Mouse (Mus musculus): Measurements from ENCODE around the gene Ccm2l. TPM values are rescaled to one million over a fixed set of nuclear protein-coding genes. Genes with fewer than 3 reads are reported as not detected.

Gene Ccm2l
- polyA plus RNA-seq, 1 experiment from 2014 or later: not detected

DNA sequence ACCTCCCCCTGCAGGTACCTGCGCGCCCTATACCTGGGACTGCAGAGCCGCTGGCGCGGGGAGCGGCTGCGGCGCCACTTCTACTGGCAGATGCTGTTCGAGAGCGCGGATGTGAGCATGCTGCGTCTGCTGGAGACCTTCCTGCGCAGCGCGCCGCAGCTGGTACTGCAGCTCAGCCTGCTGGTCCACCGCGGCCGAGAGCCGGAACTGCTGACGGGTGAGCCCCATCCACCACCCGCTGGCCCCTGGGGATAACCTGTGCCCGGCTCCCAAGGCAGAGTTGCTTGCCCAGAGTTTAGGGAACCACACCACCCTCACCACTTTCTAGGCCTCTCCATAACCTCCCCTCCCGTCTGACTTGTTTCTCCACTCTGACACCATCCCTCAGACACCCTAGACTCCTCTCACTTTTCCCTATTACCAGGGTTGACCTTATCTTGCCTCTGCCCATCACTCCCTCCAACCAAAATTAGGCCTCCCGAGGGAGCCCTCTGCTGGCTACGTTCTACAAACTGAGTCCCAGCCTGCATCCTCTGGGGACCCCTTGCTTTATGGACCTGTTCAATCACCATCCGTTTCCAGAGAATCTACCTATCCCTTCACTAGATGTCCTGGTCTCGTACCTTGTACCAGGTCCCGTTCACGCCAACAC is 12.9 kb upstream of the Ccm2l start:
- peaks cover 20% of the 10 kb centered on the region for H3K27me3 ChIP-seq
- ChIA-PET POLR2A (no interaction called here), CTCF (no interaction called here)
- no peak for DNase-seq (ENCODE audit: low read depth, low spot score)
- no peak for ATAC-seq
- TF ChIP-seq CTCF (IDR thresholded peaks at IDR 0.05): no peak
- in situ Hi-C loops (cut with MboI; ENCODE audit: low pct_unique_long_range_greater_than_20kb): no loop called here

DNA sequence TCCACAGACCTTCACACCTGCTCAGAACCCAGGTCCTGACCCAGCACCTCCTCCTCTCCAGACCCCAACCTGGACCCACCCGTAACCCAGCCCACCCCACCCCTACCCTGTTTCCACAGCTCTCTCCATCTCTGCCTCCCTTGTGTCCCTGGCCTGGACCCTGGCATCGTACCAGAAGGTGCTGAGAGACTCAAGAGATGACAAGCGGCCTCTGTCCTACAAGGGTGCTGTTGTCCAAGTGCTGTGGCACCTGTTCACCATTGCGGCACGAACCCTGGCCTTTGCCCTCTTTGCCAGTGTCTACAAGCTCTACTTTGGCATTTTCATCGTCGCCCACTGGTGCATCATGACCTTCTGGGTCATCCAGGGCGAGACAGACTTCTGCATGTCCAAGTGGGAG is 11.9 kb upstream of the Ccm2l start:
- peaks cover 26% of the 10 kb centered on the region for H3K27me3 ChIP-seq

DNA sequence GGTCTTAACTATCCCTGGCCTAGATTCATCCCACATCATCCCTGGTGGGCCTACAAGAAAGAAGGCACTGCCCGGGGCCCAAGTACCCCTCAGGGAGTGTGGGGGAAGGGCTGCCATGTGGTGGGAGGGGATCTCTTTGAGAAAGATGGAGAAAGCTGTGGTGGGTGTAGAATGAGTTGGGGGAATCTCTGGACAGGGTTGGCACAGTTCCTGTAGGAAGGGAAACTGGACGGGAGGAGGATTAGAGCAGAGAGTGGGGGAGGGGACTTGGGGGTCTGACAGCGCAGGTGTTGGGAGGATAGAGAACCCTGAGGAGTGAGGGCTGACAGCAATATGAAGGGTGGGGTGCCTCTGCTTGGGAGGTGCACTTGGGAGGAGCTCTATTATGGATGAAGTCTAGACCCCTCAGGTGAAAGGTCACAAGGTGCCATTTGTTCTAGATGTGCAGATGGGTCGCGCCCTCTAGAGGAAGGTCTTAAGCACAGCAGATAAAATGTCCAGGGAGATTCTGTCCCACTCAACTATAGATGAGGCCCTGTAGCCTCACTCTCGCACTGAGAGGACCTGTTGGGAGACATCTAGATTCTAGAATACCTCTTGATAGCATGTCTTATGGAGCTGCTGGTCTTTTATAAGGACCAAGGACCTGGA is 10.4 kb upstream of the Ccm2l start:
- ChIA-PET CTCF (no interaction called here), POLR2A (no interaction called here)
- in situ Hi-C loops (cut with MboI; ENCODE audit: low pct_unique_long_range_greater_than_20kb): no loop called here
- H3K27me3 ChIP-seq: peaks cover 38% of the 10 kb centered on the region
- TF ChIP-seq CTCF (IDR thresholded peaks at IDR 0.05): no peak
- ATAC-seq (no peak), DNase-seq (ENCODE audit: low read depth, low spot score) (no peak)

More for the DNA sequence above, 11.9 kb upstream of the Ccm2l start:
- ChIA-PET POLR2A (no interaction called here), CTCF (interaction anchor here (1.2 kb wide), 1 partner anchor 17 kb away, joined by 3 read pairs; no protein-coding TSS in a partner anchor)
- no peak for ATAC-seq
- in situ Hi-C loops (cut with MboI; ENCODE audit: low pct_unique_long_range_greater_than_20kb): no loop called here
- no peak for TF ChIP-seq CTCF (IDR thresholded peaks at IDR 0.05)
- DNase-seq (ENCODE audit: low read depth, low spot score): no peak

DNA sequence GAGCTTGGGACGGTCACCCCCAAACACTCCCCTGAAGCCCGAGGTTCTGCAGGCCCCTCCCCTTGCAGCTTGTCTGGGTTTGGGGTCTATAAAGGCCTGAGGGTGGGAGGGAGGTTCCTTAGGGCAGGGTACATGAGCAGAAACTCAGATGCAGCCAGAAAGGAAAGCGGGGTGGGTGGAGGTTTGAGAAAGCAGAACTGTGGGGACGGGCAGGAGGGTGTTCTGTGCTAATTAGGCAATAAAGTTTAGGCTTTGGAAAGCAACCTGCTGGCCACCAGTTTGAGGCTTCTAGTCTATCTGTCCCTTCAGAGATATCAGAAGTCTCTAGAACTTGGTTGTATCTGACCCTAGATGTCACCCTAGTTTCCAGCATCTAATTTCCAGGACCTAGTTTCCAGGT is 7.4 kb upstream of the Ccm2l start:
- POLR2A ChIA-PET: no interaction called here
- peaks cover 43% of the 10 kb centered on the region for H3K27me3 ChIP-seq
- in situ Hi-C loops (cut with MboI; ENCODE audit: low pct_unique_long_range_greater_than_20kb): no loop called here
- no peak for TF ChIP-seq CTCF (IDR thresholded peaks at IDR 0.05)
- CTCF ChIA-PET: no interaction called here
- ATAC-seq (no peak), DNase-seq (ENCODE audit: low read depth, low spot score) (no peak)

DNA sequence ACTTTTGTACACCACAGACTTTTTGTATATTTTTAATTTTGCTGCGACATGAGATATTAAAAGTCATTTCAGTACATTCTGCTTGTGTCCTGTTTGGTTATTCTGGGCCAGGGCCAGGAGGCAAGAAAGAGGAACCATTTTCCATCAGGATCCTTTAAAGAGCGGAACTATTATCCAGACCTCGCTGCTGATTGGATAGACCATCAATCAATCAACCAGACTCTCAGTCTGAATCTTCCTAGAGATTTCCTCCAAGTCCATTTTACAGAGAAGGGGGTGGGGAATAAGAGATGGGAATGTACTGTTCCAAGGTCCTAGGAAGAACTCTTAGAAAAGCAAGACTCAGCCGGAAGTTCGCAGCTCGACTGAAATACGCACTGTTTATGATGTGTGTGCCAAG is 5.5 kb upstream of the Ccm2l start:
- in situ Hi-C loops (cut with MboI; ENCODE audit: low pct_unique_long_range_greater_than_20kb): no loop called here
- DNase-seq (ENCODE audit: low read depth, low spot score) (no peak), ATAC-seq (no peak)
- CTCF ChIA-PET: no interaction called here
- H3K27me3 ChIP-seq: peaks cover 41% of the 10 kb centered on the region
- POLR2A ChIA-PET: no interaction called here
- TF ChIP-seq CTCF (IDR thresholded peaks at IDR 0.05): no peak

DNA sequence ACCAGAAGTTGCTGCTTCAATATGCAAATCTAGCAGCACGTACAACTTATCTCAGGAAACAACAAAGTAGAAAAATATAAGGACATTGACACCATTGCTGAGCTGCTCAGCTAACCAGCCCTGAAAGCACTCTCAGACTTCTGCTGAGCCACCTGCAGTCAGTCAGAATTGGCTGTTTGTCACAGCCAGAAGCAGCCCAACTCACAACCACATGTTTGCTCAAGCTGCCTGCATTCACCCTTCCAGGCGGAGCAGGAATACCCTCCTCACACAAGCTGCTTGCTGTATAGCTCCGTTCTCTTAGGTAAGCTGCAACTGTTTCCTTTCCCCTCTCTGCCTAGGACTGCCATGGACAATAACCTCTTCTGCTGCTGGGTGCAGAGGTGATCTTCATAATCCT is 2.4 kb upstream of the Ccm2l start:
- peaks cover 57% of the 10 kb centered on the region for H3K27me3 ChIP-seq
- in situ Hi-C loops (cut with MboI; ENCODE audit: low pct_unique_long_range_greater_than_20kb): no loop called here
- no peak for ATAC-seq
- ChIA-PET POLR2A (no interaction called here), CTCF (interaction anchor here (0.8 to 1.8 kb wide), 2 partner anchors 12 to 79 kb away, joined by 3 to 5 read pairs; no protein-coding TSS in a partner anchor)
- DNase-seq (ENCODE audit: low read depth, low spot score): no peak
- no peak for TF ChIP-seq CTCF (IDR thresholded peaks at IDR 0.05)

DNA sequence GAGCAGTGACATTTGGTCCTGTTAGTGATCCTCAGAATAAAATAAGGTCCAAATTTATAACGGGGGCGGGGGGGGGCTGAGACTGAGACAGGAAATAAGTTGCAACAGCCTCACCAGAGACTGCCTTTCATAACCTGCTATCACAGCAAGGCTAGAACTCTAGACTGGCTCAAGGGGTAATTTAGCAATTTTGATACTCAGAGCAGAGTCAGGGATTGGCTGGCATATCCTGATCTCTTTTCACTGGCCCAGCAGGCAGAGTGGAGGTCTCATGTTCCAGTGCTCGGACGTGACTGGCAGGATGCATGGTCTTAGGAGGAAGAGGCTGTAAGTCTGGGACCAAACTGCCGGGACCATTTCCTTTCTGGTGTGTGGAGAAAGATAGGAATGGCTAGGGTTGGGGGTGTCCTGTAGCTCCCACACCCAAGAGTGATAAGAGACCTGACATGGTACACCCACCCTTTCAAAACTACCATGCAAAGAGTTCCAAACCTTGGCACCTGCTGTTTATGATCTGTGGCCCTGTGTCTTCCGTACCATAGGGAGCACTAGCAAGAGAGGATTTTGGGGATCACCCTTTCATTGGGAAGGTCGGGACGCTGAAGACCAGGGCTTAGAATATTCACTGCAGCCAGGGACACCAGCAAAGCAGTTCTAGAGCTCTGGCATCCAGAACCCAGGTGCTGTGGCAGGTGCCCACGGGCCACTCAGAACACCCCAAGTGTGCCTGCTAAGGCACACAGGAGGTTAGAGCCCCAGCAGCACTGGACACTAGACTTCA is 1.4 kb upstream of the Ccm2l start:
- no peak for ATAC-seq
- H3K27me3 ChIP-seq: peaks cover 48% of the 10 kb centered on the region
- CTCF ChIA-PET: interaction anchor here (1.8 kb wide), 1 partner anchor 78 kb away, joined by 5 read pairs; no protein-coding TSS in a partner anchor
- in situ Hi-C loops (cut with MboI; ENCODE audit: low pct_unique_long_range_greater_than_20kb): no loop called here
- no peak for TF ChIP-seq CTCF (IDR thresholded peaks at IDR 0.05)
- DNase-seq (ENCODE audit: low read depth, low spot score): no peak
- POLR2A ChIA-PET: no interaction called here

DNA sequence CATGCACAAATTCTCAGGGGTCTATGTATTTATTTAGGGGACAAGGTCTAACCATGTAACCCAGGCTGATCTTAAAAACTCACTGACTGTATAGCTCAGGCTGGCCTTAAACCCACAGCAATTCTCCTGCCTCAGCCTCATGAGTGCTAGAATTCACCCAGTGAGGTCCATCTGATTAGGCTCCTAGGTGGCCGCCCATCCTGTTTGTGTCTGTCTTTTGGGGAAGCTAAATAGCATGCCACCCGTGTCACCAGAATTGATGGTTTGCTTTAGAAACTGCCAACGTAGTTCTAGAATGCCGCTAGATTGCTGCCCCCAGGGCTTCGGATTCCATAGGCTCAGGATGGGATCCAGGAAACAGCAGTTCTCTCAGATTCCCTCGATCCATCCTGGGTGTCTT is 1.2 kb downstream of the Ccm2l start:
- CTCF ChIA-PET: no interaction called here
- in situ Hi-C loops (cut with MboI; ENCODE audit: low pct_unique_long_range_greater_than_20kb): no loop called here
- no peak for TF ChIP-seq CTCF (IDR thresholded peaks at IDR 0.05)
- POLR2A ChIA-PET: interaction anchor here (1.2 kb wide), 1 partner anchor 10 kb away, joined by 3 read pairs; no protein-coding TSS in a partner anchor
- ATAC-seq: no peak
- peaks cover 37% of the 10 kb centered on the region for H3K27me3 ChIP-seq
- DNase-seq (ENCODE audit: low read depth, low spot score): no peak

DNA sequence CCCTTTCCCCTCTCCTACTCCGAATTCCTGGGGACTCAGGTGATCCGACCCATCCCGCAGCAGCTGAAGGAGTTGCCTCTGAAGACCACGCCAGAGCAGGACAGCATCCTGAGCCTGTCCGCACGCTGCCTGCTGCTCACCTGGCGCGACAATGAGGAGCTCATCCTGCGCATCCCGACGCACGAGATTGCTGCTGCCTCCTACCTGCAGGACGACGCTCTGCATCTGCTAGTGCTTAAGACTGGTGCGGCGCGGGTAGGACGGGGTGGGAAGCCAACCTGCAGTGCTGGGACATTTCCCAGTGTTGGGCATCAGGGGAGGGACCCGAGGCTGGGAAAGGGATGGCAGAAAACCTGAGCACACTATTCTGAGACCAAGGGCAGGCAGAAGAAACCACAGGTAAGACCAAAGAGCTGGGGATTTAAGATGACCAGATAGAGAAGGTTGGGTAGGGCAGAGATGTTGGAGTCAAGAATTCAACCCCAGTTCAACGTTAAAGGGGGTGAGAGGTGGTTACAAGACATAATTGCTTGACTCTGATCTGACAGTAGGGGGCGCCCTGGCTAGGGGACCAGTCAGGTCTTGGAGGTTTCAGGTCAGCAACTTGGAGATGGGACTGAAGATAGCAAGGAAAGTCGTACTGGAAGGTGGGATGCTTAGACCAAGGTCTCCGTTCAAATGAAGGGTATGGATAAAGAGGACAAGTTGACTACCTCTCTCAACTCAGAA is 5.2 kb downstream of the Ccm2l start:
- DNase-seq (ENCODE audit: low read depth, low spot score) (no peak), ATAC-seq (no peak)
- in situ Hi-C loops (cut with MboI; ENCODE audit: low pct_unique_long_range_greater_than_20kb): no loop called here
- CTCF ChIA-PET: interaction anchor here (1.4 to 2.6 kb wide), 2 partner anchors 72 to 79 kb away, joined by 3 to 9 read pairs; no protein-coding TSS in a partner anchor
- peaks cover 36% of the 10 kb centered on the region for H3K27me3 ChIP-seq
- POLR2A ChIA-PET: no interaction called here
- peak; percentile 60 for TF ChIP-seq CTCF (IDR thresholded peaks at IDR 0.05)

DNA sequence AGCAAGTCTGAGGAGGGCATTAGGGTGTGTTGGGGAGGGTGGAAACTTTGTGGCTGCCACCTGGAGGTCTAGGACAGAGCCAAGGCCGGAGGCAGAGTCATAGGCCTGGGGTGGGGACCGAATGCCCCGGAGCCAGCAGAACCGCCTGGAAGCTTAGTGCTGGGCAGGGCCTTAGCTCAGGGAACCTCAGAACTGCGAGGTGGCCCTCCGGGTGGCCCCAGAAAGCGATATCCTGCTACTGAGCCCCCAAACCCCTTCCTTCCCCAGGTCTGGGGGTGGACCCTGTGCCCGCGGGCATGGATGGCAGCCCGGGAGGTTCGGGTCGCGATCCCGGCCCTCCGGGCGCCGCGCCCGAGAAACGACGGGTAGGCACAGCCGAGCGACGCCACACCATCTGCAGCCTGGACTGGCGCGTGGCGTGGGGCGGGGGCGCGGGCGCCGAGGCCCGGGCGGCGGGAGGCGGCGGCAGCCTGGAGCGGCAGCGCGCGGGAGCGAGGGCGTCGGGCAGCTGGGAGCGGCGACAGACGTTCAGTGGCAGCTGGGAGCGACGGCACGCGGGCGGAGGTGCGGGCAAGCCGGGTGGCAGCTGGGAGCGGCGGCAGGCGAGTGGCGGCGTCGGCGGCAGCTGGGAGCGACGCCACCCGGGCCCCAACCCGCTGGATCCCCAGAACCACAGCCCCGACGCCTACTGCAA is 5.9 kb downstream of the Ccm2l start:
- ATAC-seq (no peak), DNase-seq (ENCODE audit: low read depth, low spot score) (no peak)
- H3K27me3 ChIP-seq: peaks cover 32% of the 10 kb centered on the region
- no peak for TF ChIP-seq CTCF (IDR thresholded peaks at IDR 0.05)
- in situ Hi-C loops (cut with MboI; ENCODE audit: low pct_unique_long_range_greater_than_20kb): no loop called here
- CTCF ChIA-PET: interaction anchor here (1.2 to 2.6 kb wide), 2 partner anchors 59 to 71 kb away, joined by 3 to 9 read pairs; no protein-coding TSS in a partner anchor
- POLR2A ChIA-PET: no interaction called here

Measured in Patski (cell line).